Mouse (Mus musculus): Measurements from ENCODE around the gene D430042O09Rik. TPM values are rescaled to one million over a fixed set of nuclear protein-coding genes. Genes with fewer than 3 reads are reported as not detected.

The D430042O09Rik gene
- polyA plus RNA-seq, 1 experiment from 2014 or later, result 10.3 TPM

DNA sequence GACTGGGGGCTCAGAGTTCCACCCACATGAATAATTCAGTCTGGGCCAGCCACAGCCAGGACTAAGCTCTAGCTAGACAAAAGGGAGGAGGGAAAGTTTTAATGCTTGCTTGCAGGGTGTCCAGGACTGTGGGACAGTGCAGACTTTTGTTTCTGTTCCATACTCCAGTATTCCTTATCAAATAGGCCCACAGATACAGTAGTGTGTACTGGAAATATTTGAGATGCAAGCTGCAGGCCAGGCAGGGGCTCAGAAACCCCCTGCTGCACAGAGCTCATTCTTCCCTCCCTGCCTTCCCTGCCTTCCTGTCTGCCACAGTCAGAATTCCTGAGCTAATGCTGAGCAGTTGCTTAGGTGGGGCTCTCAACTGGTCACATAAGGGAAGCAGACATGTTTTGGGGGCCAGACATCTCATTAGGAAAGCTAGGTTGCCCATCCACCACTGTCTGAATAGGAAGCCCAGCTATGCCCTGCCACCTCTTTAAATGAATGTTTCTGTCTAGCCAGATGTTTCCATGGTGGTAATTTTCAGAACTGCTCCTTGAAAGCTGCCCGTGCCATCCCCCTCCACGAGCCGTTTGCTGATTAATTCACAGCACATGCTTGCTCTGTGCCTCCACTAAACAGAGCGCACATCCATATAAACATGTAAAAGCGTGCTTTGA, 130.5 kb downstream of the D430042O09Rik start:
- Histone ChIP-seq H3K36me3 (peaks cover 16% of the 10 kb centered on the region), H3K9me3 (replicated peaks) (no peaks in the 10 kb centered on the region), H3K27ac (ENCODE audit: poor library complexity, severe bottlenecking) (peak overlapping the region; percentile 53), H3K4me1 (replicated peaks) (peaks cover 48% of the 10 kb centered on the region), H3K4me2 (no peak overlapping the region), H3K27me3 (replicated peaks) (no peaks in the 10 kb centered on the region), H3K4me3 (no peak overlapping the region), H3K9ac (peak overlapping the region; percentile 11; the same call in 1 of the 2 replicates)
- ATAC-seq (ENCODE audit: insufficient number of reproducible peaks, low FRiP score), result no peak
- WGBS, result 56% methylated on average over 5 of the region's 5 CpGs

- Histone ChIP-seq H3K9me3 (replicated peaks) (no peaks in the 10 kb centered on the region), H3K4me2 (no peak overlapping the region), H3K4me3 (no peak overlapping the region), H3K9ac (no peak overlapping the region), H3K27ac (ENCODE audit: poor library complexity, severe bottlenecking) (no peak overlapping the region), H3K27me3 (replicated peaks) (no peaks in the 10 kb centered on the region), H3K4me1 (replicated peaks) (peaks cover 38% of the 10 kb centered on the region), H3K36me3 (peaks cover 30% of the 10 kb centered on the region)
- 51% methylated on average over 1 of the region's 1 CpGs for WGBS
- ATAC-seq (ENCODE audit: insufficient number of reproducible peaks, low FRiP score), result no peak
Measured at GRCm38 (mm10) chr7:125845611-125846010, 137.9 kb downstream of the D430042O09Rik start.

DNA sequence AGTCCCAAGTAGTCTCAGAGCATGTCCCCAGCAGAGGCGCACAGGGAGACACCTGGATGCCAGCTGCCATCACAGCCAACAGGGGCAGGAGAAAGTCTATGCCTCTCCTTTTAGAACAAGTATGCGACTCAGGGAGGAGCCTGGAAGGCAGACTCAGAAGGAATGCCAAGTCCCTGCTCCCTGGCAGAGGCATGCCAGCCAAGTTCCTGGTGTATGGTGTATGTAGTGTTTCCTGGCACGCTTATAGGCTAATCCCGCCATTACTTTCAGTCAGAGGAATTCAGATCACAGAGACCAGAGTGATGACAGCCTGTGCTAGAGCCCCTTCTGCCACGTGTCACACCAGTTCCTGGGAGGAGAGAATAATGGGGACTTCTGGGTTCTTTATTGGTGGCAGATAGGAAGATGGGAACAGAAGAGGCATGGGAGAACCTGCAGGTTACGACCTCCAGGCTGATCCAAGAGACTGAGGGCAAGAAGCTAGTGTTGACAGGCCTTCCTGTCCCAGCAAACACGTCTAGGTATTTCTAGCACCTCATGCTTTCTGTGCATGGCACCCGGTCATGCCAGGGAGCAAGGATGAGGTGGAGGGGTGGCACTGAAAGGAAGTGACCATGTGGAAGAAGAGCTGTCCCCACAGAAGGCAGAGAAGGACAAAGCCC, 139.3 kb downstream of the D430042O09Rik start:
- WGBS, result 46% methylated on average over 8 of the region's 8 CpGs
- Histone ChIP-seq H3K9ac (no peak overlapping the region), H3K27ac (ENCODE audit: poor library complexity, severe bottlenecking) (no peak overlapping the region), H3K9me3 (replicated peaks) (no peaks in the 10 kb centered on the region), H3K4me1 (replicated peaks) (peaks cover 34% of the 10 kb centered on the region), H3K4me2 (no peak overlapping the region), H3K27me3 (replicated peaks) (no peaks in the 10 kb centered on the region), H3K36me3 (peaks cover 41% of the 10 kb centered on the region), H3K4me3 (no peak overlapping the region)
- no peak for ATAC-seq (ENCODE audit: insufficient number of reproducible peaks, low FRiP score)

- no peak overlapping the region for H3K4me3 ChIP-seq
- no peak for ATAC-seq (ENCODE audit: insufficient number of reproducible peaks, low FRiP score)
- H3K4me1 ChIP-seq (replicated peaks), result peaks cover 36% of the 10 kb centered on the region
- no peak overlapping the region for H3K9ac ChIP-seq
- H3K27ac ChIP-seq (ENCODE audit: poor library complexity, severe bottlenecking), result no peak overlapping the region
- no peak overlapping the region for H3K4me2 ChIP-seq
- peaks cover 39% of the 10 kb centered on the region for H3K36me3 ChIP-seq
- no peaks in the 10 kb centered on the region for H3K27me3 ChIP-seq (replicated peaks)
- 77% methylated on average over 2 of the region's 2 CpGs for whole genome bisulfite sequencing
- H3K9me3 ChIP-seq (replicated peaks), result no peaks in the 10 kb centered on the region
Measured at GRCm38 (mm10) chr7:125847528-125847866, 139.8 kb downstream of the D430042O09Rik start.

DNA sequence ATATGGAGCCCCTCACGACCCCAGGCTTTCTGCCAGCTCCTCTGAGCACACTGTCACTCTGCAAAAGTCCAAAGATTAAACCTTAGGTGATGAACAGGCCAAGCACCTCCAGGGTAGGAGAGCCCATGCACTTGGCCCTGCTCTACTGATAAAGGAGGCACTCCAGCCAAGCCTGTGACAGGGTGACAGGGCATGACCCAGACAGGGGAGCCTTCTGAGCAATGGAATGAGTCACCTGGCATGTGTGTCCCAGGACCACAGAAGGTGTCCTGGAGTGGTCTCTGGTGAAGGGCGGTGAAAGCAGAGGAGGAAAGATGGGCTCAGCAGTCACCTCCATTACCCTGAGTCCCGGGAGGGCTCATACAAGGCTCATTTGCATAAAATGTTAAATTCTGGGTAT, 151.9 kb downstream of the D430042O09Rik start:
- H3K4me3 ChIP-seq, result no peak overlapping the region
- no peaks in the 10 kb centered on the region for H3K27me3 ChIP-seq (replicated peaks)
- H3K36me3 ChIP-seq, result 0 out of 2 replicates have a peak, but pooled peaks cover 5% of the 10 kb centered on the region
- H3K4me2 ChIP-seq, result no peak overlapping the region
- H3K9me3 ChIP-seq (replicated peaks), result no peaks in the 10 kb centered on the region
- H3K4me1 ChIP-seq (replicated peaks), result peaks cover 56% of the 10 kb centered on the region
- WGBS, result 37% methylated on average over 3 of the region's 3 CpGs
- H3K27ac ChIP-seq (ENCODE audit: poor library complexity, severe bottlenecking), result peak overlapping the region; percentile 69; the same call in 1 of the 2 replicates
- peak; percentile 44; the same call in 1 of the 2 replicates for ATAC-seq (ENCODE audit: insufficient number of reproducible peaks, low FRiP score)
- H3K9ac ChIP-seq, result no peak overlapping the region

- H3K27ac ChIP-seq (ENCODE audit: poor library complexity, severe bottlenecking), result peak overlapping the region; percentile 69
- no peaks in the 10 kb centered on the region for H3K27me3 ChIP-seq (replicated peaks)
- peaks cover 52% of the 10 kb centered on the region for H3K4me1 ChIP-seq (replicated peaks)
- no peaks in the 10 kb centered on the region for H3K9me3 ChIP-seq (replicated peaks)
- H3K9ac ChIP-seq, result 0 out of 2 replicates have a peak overlapping the region, but pooled peaks have one; percentile 13
- H3K36me3 ChIP-seq, result peaks cover 10% of the 10 kb centered on the region
- no peak overlapping the region for H3K4me3 ChIP-seq
- no peak overlapping the region for H3K4me2 ChIP-seq
- 77% methylated on average over 9 of the region's 9 CpGs for WGBS
- no peak for ATAC-seq (ENCODE audit: insufficient number of reproducible peaks, low FRiP score)
Measured at GRCm38 (mm10) chr7:125860421-125860820, 152.7 kb downstream of the D430042O09Rik start.

- H3K4me3 ChIP-seq, result no peak overlapping the region
- H3K4me1 ChIP-seq (replicated peaks), result peaks cover 38% of the 10 kb centered on the region
- WGBS, result 78% methylated on average over 1 of the region's 1 CpGs
- no peak overlapping the region for H3K27ac ChIP-seq (ENCODE audit: poor library complexity, severe bottlenecking)
- H3K4me2 ChIP-seq, result no peak overlapping the region
- no peak overlapping the region for H3K9ac ChIP-seq
- no peaks in the 10 kb centered on the region for H3K9me3 ChIP-seq (replicated peaks)
- H3K27me3 ChIP-seq (replicated peaks), result no peaks in the 10 kb centered on the region
- no peak for ATAC-seq (ENCODE audit: insufficient number of reproducible peaks, low FRiP score)
- peaks cover 19% of the 10 kb centered on the region for H3K36me3 ChIP-seq
Measured at GRCm38 (mm10) chr7:125864026-125864425, 156.3 kb downstream of the D430042O09Rik start.

DNA sequence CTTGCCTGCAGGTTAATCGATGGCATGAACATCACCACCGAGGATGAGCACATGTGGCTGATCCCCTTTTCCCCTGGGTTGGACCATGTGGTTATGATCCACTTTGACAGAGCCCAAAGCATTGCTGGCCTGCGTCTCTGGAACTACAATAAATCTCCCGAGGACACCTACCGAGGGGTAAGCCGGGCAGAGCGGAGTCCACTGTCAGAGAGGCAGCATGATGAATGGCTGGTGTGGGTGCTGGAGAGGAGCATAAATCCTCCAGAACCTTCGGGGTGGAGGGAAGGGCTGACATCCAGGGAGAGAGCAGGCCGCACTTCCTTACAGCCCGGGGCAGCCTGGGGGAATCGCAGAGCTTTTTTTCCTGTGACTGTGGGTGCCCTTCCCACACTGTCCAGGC, 157.5 kb downstream of the D430042O09Rik start:
- H3K27me3 ChIP-seq (replicated peaks), result no peaks in the 10 kb centered on the region
- H3K27ac ChIP-seq (ENCODE audit: poor library complexity, severe bottlenecking), result no peak overlapping the region
- no peak for ATAC-seq (ENCODE audit: insufficient number of reproducible peaks, low FRiP score)
- H3K4me2 ChIP-seq, result no peak overlapping the region
- 0 out of 2 replicates have a peak overlapping the region, but pooled peaks have one; percentile 5 for H3K9ac ChIP-seq
- H3K9me3 ChIP-seq (replicated peaks), result no peaks in the 10 kb centered on the region
- H3K36me3 ChIP-seq, result peaks cover 19% of the 10 kb centered on the region
- 68% methylated on average over 11 of the region's 11 CpGs for WGBS
- H3K4me1 ChIP-seq (replicated peaks), result peaks cover 30% of the 10 kb centered on the region
- H3K4me3 ChIP-seq, result no peak overlapping the region

GRCm38 (mm10) chr7:125868570-125868969, 160.9 kb downstream of the D430042O09Rik start:
- Histone ChIP-seq H3K4me2 (no peak overlapping the region), H3K27ac (ENCODE audit: poor library complexity, severe bottlenecking) (no peak overlapping the region), H3K9ac (no peak overlapping the region), H3K4me1 (replicated peaks) (peaks cover 30% of the 10 kb centered on the region), H3K9me3 (replicated peaks) (no peaks in the 10 kb centered on the region), H3K27me3 (replicated peaks) (no peaks in the 10 kb centered on the region), H3K4me3 (no peak overlapping the region), H3K36me3 (peaks cover 17% of the 10 kb centered on the region)
- no peak for ATAC-seq (ENCODE audit: insufficient number of reproducible peaks, low FRiP score)
- WGBS, result 79% methylated on average over 3 of the region's 3 CpGs

GRCm38 (mm10) chr7:125871404-125872201, 163.9 kb downstream of the D430042O09Rik start:
- Histone ChIP-seq H3K4me2 (no peak overlapping the region), H3K27ac (ENCODE audit: poor library complexity, severe bottlenecking) (peak overlapping the region; percentile 3; the same call in 1 of the 2 replicates), H3K9me3 (replicated peaks) (no peaks in the 10 kb centered on the region), H3K4me1 (replicated peaks) (peaks cover 41% of the 10 kb centered on the region), H3K36me3 (peaks cover 8% of the 10 kb centered on the region; the same call in 1 of the 2 replicates), H3K4me3 (no peak overlapping the region), H3K9ac (no peak overlapping the region), H3K27me3 (replicated peaks) (no peaks in the 10 kb centered on the region)
- no peak for ATAC-seq (ENCODE audit: insufficient number of reproducible peaks, low FRiP score)
- WGBS, result 42% methylated on average over 12 of the region's 12 CpGs

DNA sequence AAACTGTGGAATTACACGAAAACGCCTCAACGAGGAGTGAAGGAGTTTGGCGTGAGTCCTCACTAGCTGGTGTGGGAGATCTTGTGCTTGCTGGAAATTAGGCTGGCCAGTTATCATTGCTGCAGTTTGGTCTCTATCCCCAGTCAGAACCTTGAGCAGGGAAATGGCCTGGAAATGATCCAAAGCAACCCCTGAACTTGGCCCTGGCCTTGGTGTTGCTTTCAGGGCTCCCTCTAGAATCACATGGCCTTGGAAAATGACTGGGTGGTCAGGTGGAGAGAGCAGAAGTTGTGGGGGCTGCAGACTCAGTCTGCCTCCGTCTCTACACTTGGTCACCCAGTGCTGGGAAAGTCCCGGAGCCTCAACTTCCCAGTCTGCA, 164.5 kb downstream of the D430042O09Rik start:
- Histone ChIP-seq H3K4me1 (replicated peaks) (peaks cover 41% of the 10 kb centered on the region), H3K4me2 (no peak overlapping the region), H3K27ac (ENCODE audit: poor library complexity, severe bottlenecking) (0 out of 2 replicates have a peak overlapping the region, but pooled peaks have one; percentile 3), H3K4me3 (no peak overlapping the region), H3K36me3 (peaks cover 8% of the 10 kb centered on the region; the same call in 1 of the 2 replicates), H3K27me3 (replicated peaks) (no peaks in the 10 kb centered on the region), H3K9me3 (replicated peaks) (no peaks in the 10 kb centered on the region), H3K9ac (no peak overlapping the region)
- 66% methylated on average over 6 of the region's 6 CpGs for WGBS
- no peak for ATAC-seq (ENCODE audit: insufficient number of reproducible peaks, low FRiP score)

Measured in heart, embryonic 12.5 days (tissue).